Mouse (Mus musculus): Measurements from ENCODE around the gene Olfr1175-ps. TPM values are rescaled to one million over a fixed set of nuclear protein-coding genes. Genes with fewer than 3 reads are reported as not detected.

The Olfr1175-ps gene
- not detected for total RNA-seq (2021)
- long read RNA-seq, experiment 1: 0 reads
- long read RNA-seq, experiment 2: 0 reads

GRCm38 (mm10) chr2:88327115-88327514 is at the start of gene Olfr1175-ps:
Gene Olfr1175-ps, minus strand, starts transcription at chr2:88327215.
- no peak within 1 kb of the TSS for H3K4me3 ChIP-seq
- no peak within 1 kb of the TSS for H3K27ac ChIP-seq
- TF ChIP-seq CTCF (conservative IDR thresholded peaks at IDR 0.05): no peak
- DNase-seq (ENCODE audit: low spot score in 2 of 2): no peak

- Histone ChIP-seq H3K4me3 (no peak overlapping the region), H3K27ac (no peak overlapping the region)
- peak in 1 of 2 experiments; percentile 4 for DNase-seq (ENCODE audit: low spot score in 2 of 2)
- peak; percentile 91 for TF ChIP-seq CTCF (conservative IDR thresholded peaks at IDR 0.05)
Observed at GRCm38 (mm10) chr2:88356304-88356703, 29.3 kb upstream of the Olfr1175-ps start.

- no peak for TF ChIP-seq CTCF (conservative IDR thresholded peaks at IDR 0.05)
- no peak within 1 kb of the TSS for H3K27ac ChIP-seq
- no peak within 1 kb of the TSS for H3K4me3 ChIP-seq
- no peak for DNase-seq (ENCODE audit: low spot score in 2 of 2)
Observed at GRCm38 (mm10) chr2:88346392-88346791, 19.4 kb upstream of the Olfr1175-ps start, which contains the start of gene Olfr1177-ps. Gene Olfr1177-ps, minus strand, starts transcription at chr2:88346492.

GRCm38 (mm10) chr2:88336421-88336820 is 9.4 kb upstream of the Olfr1175-ps start, which contains the start of gene Olfr1176:
Gene Olfr1176, plus strand, starts transcription at chr2:88336721.
- no peak for DNase-seq (ENCODE audit: low spot score in 2 of 2)
- TF ChIP-seq CTCF (conservative IDR thresholded peaks at IDR 0.05): no peak
- Histone ChIP-seq H3K4me3 (no peak within 1 kb of the TSS), H3K27ac (no peak within 1 kb of the TSS)

- H3K4me3 ChIP-seq: no peak within 1 kb of the TSS
- TF ChIP-seq CTCF (conservative IDR thresholded peaks at IDR 0.05): no peak
- DNase-seq (ENCODE audit: low spot score in 2 of 2): no peak
Observed at GRCm38 (mm10) chr2:88315035-88315434, 12.0 kb downstream of the Olfr1175-ps start, which contains the start of gene Olfr1174-ps. Gene Olfr1174-ps, minus strand, starts transcription at chr2:88315135.

GRCm38 (mm10) chr2:88279775-88280174 is 47.2 kb downstream of the Olfr1175-ps start, which contains the start of gene Olfr1173:
Gene Olfr1173, minus strand, starts transcription at chr2:88279875.
- no peak within 1 kb of the TSS for H3K27ac ChIP-seq
- no peak within 1 kb of the TSS for H3K4me3 ChIP-seq
- TF ChIP-seq CTCF (conservative IDR thresholded peaks at IDR 0.05): no peak
- DNase-seq (ENCODE audit: low spot score in 2 of 2): no peak

More at GRCm38 (mm10) chr2:88315035-88315434, 12.0 kb downstream of the Olfr1175-ps start, which contains the start of gene Olfr1174-ps:
- no peak within 1 kb of the TSS for H3K27ac ChIP-seq

Other genes starting within 250 kb of the Olfr1175-ps start
- not detected for gene Olfr1164, start 233.2 kb downstream of the Olfr1175-ps start, total RNA-seq (2021)
- not detected for gene Olfr1166, start 198.9 kb downstream of the Olfr1175-ps start, total RNA-seq (2021)
- gene Olfr1167, start 172.0 kb downstream of the Olfr1175-ps start, total RNA-seq (2021): not detected
- gene Olfr1168, start 145.3 kb downstream of the Olfr1175-ps start, total RNA-seq (2021): not detected
- not detected for gene Olfr1170, start 98.9 kb downstream of the Olfr1175-ps start, total RNA-seq (2021)
- not detected for gene Olfr1173, start 47.3 kb downstream of the Olfr1175-ps start, total RNA-seq (2021)
- not detected for gene Olfr1174-ps, start 12.1 kb downstream of the Olfr1175-ps start, total RNA-seq (2021)
- not detected for gene Olfr1176, start 9.5 kb upstream of the Olfr1175-ps start, total RNA-seq (2021)
- not detected for gene Olfr1177-ps, start 19.3 kb upstream of the Olfr1175-ps start, total RNA-seq (2021)
- not detected for gene Olfr1178, start 59.8 kb upstream of the Olfr1175-ps start, total RNA-seq (2021)
- gene Olfr1179, start 79.2 kb upstream of the Olfr1175-ps start, total RNA-seq (2021): not detected
- not detected for gene Olfr1180, start 91.9 kb upstream of the Olfr1175-ps start, total RNA-seq (2021)
- not detected for gene Olfr1181, start 99.0 kb upstream of the Olfr1175-ps start, total RNA-seq (2021)
- not detected for gene Gm13757, start 121.9 kb upstream of the Olfr1175-ps start, total RNA-seq (2021)
- not detected for gene Olfr1183, start 127.7 kb upstream of the Olfr1175-ps start, total RNA-seq (2021)
- gene Olfr1184, start 156.4 kb upstream of the Olfr1175-ps start, total RNA-seq (2021): not detected
- not detected for gene Olfr1185-ps1, start 166.1 kb upstream of the Olfr1175-ps start, total RNA-seq (2021)
- gene Olfr1186, start 191.3 kb upstream of the Olfr1175-ps start, total RNA-seq (2021): not detected
- gene Olfr1188, start 229.7 kb upstream of the Olfr1175-ps start, total RNA-seq (2021): not detected